Mouse (Mus musculus): ENCODE measurements around the gene Slc35g1.

GRCm38 (mm10) chr19:38373371-38373770, 22.4 kb upstream of the Slc35g1 start:
- TF ChIP-seq POLR2A (IDR thresholded peaks at IDR 0.05; ENCODE audit: borderline replicate concordance, extremely low read depth, low read depth, low read length): no peak
- TF ChIP-seq CTCF (IDR thresholded peaks at IDR 0.05; ENCODE audit: insufficient read depth, low read length): no peak
